Mouse (Mus musculus): ENCODE measurements around the gene Gabbr2. TPM values are rescaled to one million over a fixed set of nuclear protein-coding genes. Genes with fewer than 3 reads are reported as not detected.
A peak's percentile ranks its signal among the peaks of the same experiment; 100 is the strongest.

Gene Gabbr2
- polyA plus RNA-seq, 1 experiment: not detected

- Histone ChIP-seq H3K4me3 (replicated peaks; ENCODE audit: extremely low read depth, low read depth, low read length) (no peak overlapping the region), H3K4me1 (ENCODE audit: control insufficient read depth, insufficient read depth, low read length) (no peaks in the 10 kb centered on the region)
- DNase-seq: no peak
- TF ChIP-seq POLR2A (IDR thresholded peaks at IDR 0.05; ENCODE audit: borderline replicate concordance, extremely low read depth, low read depth, low read length) (no peak), CTCF (IDR thresholded peaks at IDR 0.05; ENCODE audit: insufficient read depth, low read length) (no peak)
- WGBS: 57% methylated on average over 7 of the region's 7 CpGs
Observed at GRCm38 (mm10) chr4:46795707-46796106, 196.0 kb downstream of the Gabbr2 start.

- Histone ChIP-seq H3K4me1 (ENCODE audit: control insufficient read depth, insufficient read depth, low read length) (no peaks in the 10 kb centered on the region), H3K4me3 (replicated peaks; ENCODE audit: extremely low read depth, low read depth, low read length) (no peak overlapping the region)
- DNase-seq: no peak
- no peak for TF ChIP-seq CTCF (IDR thresholded peaks at IDR 0.05; ENCODE audit: insufficient read depth, low read length)
- no peak for TF ChIP-seq POLR2A (IDR thresholded peaks at IDR 0.05; ENCODE audit: borderline replicate concordance, extremely low read depth, low read depth, low read length)
- 80% methylated on average over 7 of the region's 7 CpGs for WGBS
Observed at GRCm38 (mm10) chr4:46794583-46794982, 197.1 kb downstream of the Gabbr2 start.

GRCm38 (mm10) chr4:46792280-46793026 is 199.2 kb downstream of the Gabbr2 start:
- Histone ChIP-seq H3K4me1 (ENCODE audit: control insufficient read depth, insufficient read depth, low read length) (no peaks in the 10 kb centered on the region), H3K4me3 (replicated peaks; ENCODE audit: extremely low read depth, low read depth, low read length) (no peak overlapping the region)
- no peak for DNase-seq
- WGBS: 75% methylated on average over 9 of the region's 9 CpGs
- TF ChIP-seq CTCF (IDR thresholded peaks at IDR 0.05; ENCODE audit: insufficient read depth, low read length): no peak
- TF ChIP-seq POLR2A (IDR thresholded peaks at IDR 0.05; ENCODE audit: borderline replicate concordance, extremely low read depth, low read depth, low read length): no peak

- no peak for DNase-seq
- Histone ChIP-seq H3K4me1 (ENCODE audit: control insufficient read depth, insufficient read depth, low read length) (no peaks in the 10 kb centered on the region), H3K4me3 (replicated peaks; ENCODE audit: extremely low read depth, low read depth, low read length) (no peak overlapping the region)
- no peak for TF ChIP-seq POLR2A (IDR thresholded peaks at IDR 0.05; ENCODE audit: borderline replicate concordance, extremely low read depth, low read depth, low read length)
- no peak for TF ChIP-seq CTCF (IDR thresholded peaks at IDR 0.05; ENCODE audit: insufficient read depth, low read length)
- 63% methylated on average over 14 of the region's 14 CpGs for WGBS
Observed at GRCm38 (mm10) chr4:46791268-46791951, 200.3 kb downstream of the Gabbr2 start.

GRCm38 (mm10) chr4:46790609-46791267 is 200.9 kb downstream of the Gabbr2 start:
- 42% methylated on average over 9 of the region's 9 CpGs for WGBS
- no peak overlapping the region for H3K4me3 ChIP-seq (replicated peaks; ENCODE audit: extremely low read depth, low read depth, low read length)
- DNase-seq: no peak
- H3K4me1 ChIP-seq (ENCODE audit: control insufficient read depth, insufficient read depth, low read length): no peaks in the 10 kb centered on the region
- TF ChIP-seq CTCF (IDR thresholded peaks at IDR 0.05; ENCODE audit: insufficient read depth, low read length): no peak
- TF ChIP-seq POLR2A (IDR thresholded peaks at IDR 0.05; ENCODE audit: borderline replicate concordance, extremely low read depth, low read depth, low read length): no peak

GRCm38 (mm10) chr4:46784430-46785049 is 207.1 kb downstream of the Gabbr2 start:
- TF ChIP-seq POLR2A (IDR thresholded peaks at IDR 0.05; ENCODE audit: borderline replicate concordance, extremely low read depth, low read depth, low read length): no peak
- no peak for TF ChIP-seq CTCF (IDR thresholded peaks at IDR 0.05; ENCODE audit: insufficient read depth, low read length)
- WGBS: 79% methylated on average over 14 of the region's 14 CpGs
- no peak for DNase-seq

GRCm38 (mm10) chr4:46781109-46781508 is 210.6 kb downstream of the Gabbr2 start:
- DNase-seq: no peak
- H3K4me3 ChIP-seq (replicated peaks; ENCODE audit: extremely low read depth, low read depth, low read length): no peak overlapping the region
- TF ChIP-seq CTCF (IDR thresholded peaks at IDR 0.05; ENCODE audit: insufficient read depth, low read length) (peak; percentile 30; the same call in 1 of the 2 replicates), POLR2A (IDR thresholded peaks at IDR 0.05; ENCODE audit: borderline replicate concordance, extremely low read depth, low read depth, low read length) (no peak)
- no peaks in the 10 kb centered on the region for H3K4me1 ChIP-seq (ENCODE audit: control insufficient read depth, insufficient read depth, low read length)
- 71% methylated on average over 6 of the region's 6 CpGs for WGBS

More at GRCm38 (mm10) chr4:46784430-46785049, 207.1 kb downstream of the Gabbr2 start:
- Histone ChIP-seq H3K4me3 (replicated peaks; ENCODE audit: extremely low read depth, low read depth, low read length) (no peak overlapping the region), H3K4me1 (ENCODE audit: control insufficient read depth, insufficient read depth, low read length) (no peaks in the 10 kb centered on the region)

- 68% methylated on average over 5 of the region's 5 CpGs for WGBS
- DNase-seq: no peak
- Histone ChIP-seq H3K4me3 (replicated peaks; ENCODE audit: extremely low read depth, low read depth, low read length) (no peak overlapping the region), H3K4me1 (ENCODE audit: control insufficient read depth, insufficient read depth, low read length) (no peaks in the 10 kb centered on the region)
- TF ChIP-seq CTCF (IDR thresholded peaks at IDR 0.05; ENCODE audit: insufficient read depth, low read length) (no peak), POLR2A (IDR thresholded peaks at IDR 0.05; ENCODE audit: borderline replicate concordance, extremely low read depth, low read depth, low read length) (no peak)
Observed at GRCm38 (mm10) chr4:46775959-46776358, 215.7 kb downstream of the Gabbr2 start.

- no peaks in the 10 kb centered on the region for H3K4me1 ChIP-seq (ENCODE audit: control insufficient read depth, insufficient read depth, low read length)
- no peak for DNase-seq
- 22% methylated on average over 14 of the region's 14 CpGs for WGBS
- no peak overlapping the region for H3K4me3 ChIP-seq (replicated peaks; ENCODE audit: extremely low read depth, low read depth, low read length)
- TF ChIP-seq POLR2A (IDR thresholded peaks at IDR 0.05; ENCODE audit: borderline replicate concordance, extremely low read depth, low read depth, low read length) (no peak), CTCF (IDR thresholded peaks at IDR 0.05; ENCODE audit: insufficient read depth, low read length) (no peak)
Observed at GRCm38 (mm10) chr4:46774652-46775051, 217.0 kb downstream of the Gabbr2 start.
